Mouse (Mus musculus): ENCODE results near the gene Rere. TPM values are rescaled to one million over a fixed set of nuclear protein-coding genes. Genes with fewer than 3 reads are reported as not detected.

The Rere gene
- total RNA-seq (2012; rRNA removed), result 21.7 and 24.8 TPM in 2 replicates

DNA sequence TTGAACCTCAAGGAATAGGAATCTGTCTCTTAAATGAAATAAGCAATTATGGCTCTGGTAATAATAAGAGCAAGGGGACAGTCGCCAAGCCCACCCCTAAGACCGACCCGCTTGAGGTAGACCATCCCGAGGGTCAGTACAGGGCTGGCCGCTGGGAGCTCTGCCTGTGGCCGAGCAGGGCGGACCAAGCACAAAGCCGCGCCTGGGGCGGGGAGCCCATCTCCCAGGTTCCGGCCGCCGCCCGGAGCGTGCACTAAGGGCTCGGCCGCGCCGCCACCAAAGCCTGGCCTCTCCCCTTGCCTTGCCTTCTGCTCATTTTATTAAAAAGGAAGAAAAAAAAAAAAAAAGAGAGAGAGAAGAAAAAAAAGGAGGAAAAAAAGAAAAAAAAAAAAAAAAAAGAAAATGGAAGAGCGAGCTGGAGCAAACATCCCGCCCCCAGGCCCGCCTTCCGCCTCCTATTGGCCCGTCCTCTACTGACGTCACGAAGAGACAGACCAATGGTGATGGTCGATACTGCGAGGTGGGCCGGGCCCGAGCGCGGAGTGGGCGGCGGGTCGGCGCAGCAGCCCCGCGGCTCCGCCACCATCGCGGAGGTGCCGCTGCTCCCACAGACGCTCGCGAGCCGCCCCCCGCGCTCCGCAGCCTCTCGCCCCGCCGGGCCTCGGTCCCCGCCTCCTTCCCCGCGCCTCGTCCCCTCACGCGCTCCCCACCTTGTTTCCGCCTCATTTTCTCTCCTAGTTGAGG, at the start of gene Rere:
TSS of gene Rere (plus strand) at position 629 of the 744 bp plus-strand sequence.
- in situ Hi-C loops (cut with MboI; ENCODE audit: low sequenced_read_pairs in 2 of 2, unreplicated experiment in 2 of 2), result no loop called here
- TF ChIP-seq ZNF384 (IDR thresholded peaks at IDR 0.05; ENCODE audit: low read depth, low read length) (peak; percentile 97), ZC3H11A (IDR thresholded peaks at IDR 0.05; ENCODE audit: borderline replicate concordance, low read depth, low read length) (no peak), CHD2 (IDR thresholded peaks at IDR 0.05; ENCODE audit: low read depth, low read length) (peak; percentile 81)
- peak; percentile 92 for DNase-seq (ENCODE audit: low read depth, low spot score)

DNA sequence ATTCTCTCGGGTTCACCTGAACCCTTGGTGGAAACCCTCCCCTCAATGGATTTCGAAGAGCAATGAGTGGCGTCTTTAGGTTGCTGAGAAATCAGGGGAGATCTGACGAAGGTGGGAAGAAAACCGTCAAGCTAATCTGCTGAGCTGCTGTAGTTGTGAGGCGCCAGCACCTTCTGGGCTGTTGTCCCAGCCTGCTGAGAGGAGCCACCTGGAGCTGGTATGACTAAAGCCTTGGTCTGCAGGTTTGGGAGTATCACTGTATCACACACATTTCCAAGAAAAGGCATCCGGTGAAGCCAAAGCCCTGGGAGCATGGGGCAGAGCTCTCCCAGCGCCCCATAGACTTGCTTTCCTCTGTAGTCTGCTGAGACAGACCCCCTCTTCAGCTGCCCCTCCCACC, 49.6 kb upstream of the Rere start:
- Histone ChIP-seq H3K9ac (ENCODE audit: insufficient read depth, low read depth, low read length, poor library complexity, severe bottlenecking) (no peak overlapping the region), H3K27ac (ENCODE audit: insufficient read depth, low read depth, low read length, poor library complexity, severe bottlenecking) (no peak overlapping the region), H3K4me3 (ENCODE audit: insufficient read depth in 1 of 2, low read depth in 1 of 2, low read length in 2 of 2, poor library complexity in 1 of 2, severe bottlenecking in 1 of 2) (no peak overlapping the region), H3K4me1 (ENCODE audit: control insufficient read depth in 2 of 2, insufficient read depth in 2 of 2, low read length in 2 of 2, poor library complexity in 1 of 2) (peaks cover 19 to 22% of the 10 kb centered on the region in 2 experiments), H3K36me3 (ENCODE audit: control insufficient read depth, insufficient read depth, low read length, poor library complexity, severe bottlenecking) (no peaks in the 10 kb centered on the region), H3K9me3 (ENCODE audit: control insufficient read depth, insufficient read depth, low read depth, low read length) (no peaks in the 10 kb centered on the region)
- no peak for TF ChIP-seq MAFK (IDR thresholded peaks at IDR 0.05; ENCODE audit: insufficient read depth, low read depth, low read length)
- no peak for TF ChIP-seq ZC3H11A (IDR thresholded peaks at IDR 0.05; ENCODE audit: borderline replicate concordance, low read depth, low read length)
- TF ChIP-seq ZNF384 (IDR thresholded peaks at IDR 0.05; ENCODE audit: low read depth, low read length), result no peak
- no peak for DNase-seq (ENCODE audit: low read depth, low spot score)
- in situ Hi-C loops (cut with MboI; ENCODE audit: low sequenced_read_pairs in 2 of 2, unreplicated experiment in 2 of 2), result no loop called here

More for the DNA sequence above, at the start of gene Rere:
- no peaks in the 10 kb centered on the region for H3K36me3 ChIP-seq (ENCODE audit: control insufficient read depth, insufficient read depth, low read length, poor library complexity, severe bottlenecking)
- peak within 1 kb of the TSS; percentile 96 for H3K9ac ChIP-seq (ENCODE audit: insufficient read depth, low read depth, low read length, poor library complexity, severe bottlenecking)
- peak within 1 kb of the TSS; percentile 97 to 98 for H3K4me3 ChIP-seq (ENCODE audit: insufficient read depth in 1 of 2, low read depth in 1 of 2, low read length in 2 of 2, poor library complexity in 1 of 2, severe bottlenecking in 1 of 2)
- H3K27ac ChIP-seq (ENCODE audit: insufficient read depth, low read depth, low read length, poor library complexity, severe bottlenecking), result peak within 1 kb of the TSS; percentile 78
- H3K4me1 ChIP-seq (ENCODE audit: control insufficient read depth in 2 of 2, insufficient read depth in 2 of 2, low read length in 2 of 2, poor library complexity in 1 of 2), result peaks cover 6 to 7% of the 10 kb centered on the region in 2 experiments; a peak in 3 of 4 replicates
- H3K9me3 ChIP-seq (ENCODE audit: control insufficient read depth, insufficient read depth, low read depth, low read length), result no peaks in the 10 kb centered on the region

DNA sequence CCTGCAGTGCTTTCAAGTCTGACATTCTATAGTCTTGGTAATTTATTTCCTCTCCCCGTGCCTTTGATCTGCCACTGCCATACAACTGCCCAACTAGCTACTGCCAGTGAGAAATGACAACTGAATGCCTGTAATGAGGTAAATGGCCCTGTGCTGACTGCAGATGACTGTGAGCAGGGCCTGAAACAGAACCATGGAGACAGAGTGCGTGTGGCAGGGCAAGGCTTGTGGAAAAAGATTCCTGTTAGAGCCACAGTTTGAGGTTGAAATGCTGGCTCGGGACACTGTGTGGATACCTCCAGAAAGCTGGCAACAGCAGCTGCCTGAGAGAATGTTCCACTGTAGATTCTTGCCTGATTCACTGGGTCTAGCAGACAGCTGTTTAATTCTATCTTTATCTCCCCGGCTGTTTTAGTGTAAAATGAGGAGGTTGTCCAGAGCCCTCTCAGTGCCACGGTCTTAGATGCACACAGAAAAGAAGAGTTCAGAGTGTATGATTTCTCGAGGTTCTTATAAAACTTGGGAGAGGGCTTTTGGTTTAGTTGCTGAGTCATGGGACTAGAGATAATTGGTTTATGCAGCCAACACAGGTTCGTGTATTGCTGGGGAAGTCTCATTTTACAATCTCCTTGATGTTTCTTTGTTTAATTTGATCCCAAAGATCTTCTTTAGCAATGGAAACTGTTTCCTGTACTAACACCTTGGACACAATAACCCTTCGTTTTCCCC, 46.7 kb upstream of the Rere start:
- in situ Hi-C loops (cut with MboI; ENCODE audit: low sequenced_read_pairs in 2 of 2, unreplicated experiment in 2 of 2), result no loop called here
- no peak for DNase-seq (ENCODE audit: low read depth, low spot score)

DNA sequence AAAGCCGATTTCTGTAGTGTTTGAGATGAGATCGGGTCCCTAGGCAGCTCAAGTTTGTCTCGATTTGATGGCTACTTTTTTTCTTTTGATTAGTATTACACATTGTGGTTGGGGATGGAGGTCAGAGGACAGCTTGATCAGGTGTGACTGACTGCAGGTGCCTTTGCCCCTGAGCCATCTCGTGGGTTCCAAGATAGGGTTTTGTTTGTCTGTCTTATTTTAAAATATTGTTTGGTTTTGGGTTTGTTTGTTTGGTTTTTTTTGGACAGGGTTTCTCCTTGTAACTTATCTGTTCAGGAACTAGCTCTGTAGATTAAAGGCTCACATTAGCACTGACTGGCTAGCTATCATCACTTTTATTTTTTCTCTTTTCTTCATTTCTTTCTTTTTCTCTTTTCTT, 45.9 kb upstream of the Rere start:
- Histone ChIP-seq H3K4me1 (ENCODE audit: control insufficient read depth in 2 of 2, insufficient read depth in 2 of 2, low read length in 2 of 2, poor library complexity in 1 of 2) (peaks cover 10 to 17% of the 10 kb centered on the region in 2 experiments; a peak in 3 of 4 replicates), H3K9ac (ENCODE audit: insufficient read depth, low read depth, low read length, poor library complexity, severe bottlenecking) (no peak overlapping the region), H3K36me3 (ENCODE audit: control insufficient read depth, insufficient read depth, low read length, poor library complexity, severe bottlenecking) (peaks cover 28% of the 10 kb centered on the region), H3K4me3 (ENCODE audit: insufficient read depth in 1 of 2, low read depth in 1 of 2, low read length in 2 of 2, poor library complexity in 1 of 2, severe bottlenecking in 1 of 2) (no peak overlapping the region), H3K9me3 (ENCODE audit: control insufficient read depth, insufficient read depth, low read depth, low read length) (no peaks in the 10 kb centered on the region), H3K27ac (ENCODE audit: insufficient read depth, low read depth, low read length, poor library complexity, severe bottlenecking) (no peak overlapping the region; the same call in 1 of the 2 replicates)
- DNase-seq (ENCODE audit: low read depth, low spot score), result no peak
- no peak for TF ChIP-seq ZC3H11A (IDR thresholded peaks at IDR 0.05; ENCODE audit: borderline replicate concordance, low read depth, low read length)
- in situ Hi-C loops (cut with MboI; ENCODE audit: low sequenced_read_pairs in 2 of 2, unreplicated experiment in 2 of 2), result no loop called here

More for the DNA sequence above, 46.7 kb upstream of the Rere start:
- no peak for TF ChIP-seq CHD2 (IDR thresholded peaks at IDR 0.05; ENCODE audit: low read depth, low read length)
- TF ChIP-seq HCFC1 (IDR thresholded peaks at IDR 0.05; ENCODE audit: borderline replicate concordance, insufficient read depth, low read length), result no peak
- no peak for TF ChIP-seq MAFK (IDR thresholded peaks at IDR 0.05; ENCODE audit: insufficient read depth, low read depth, low read length)
- no peak for TF ChIP-seq ZNF384 (IDR thresholded peaks at IDR 0.05; ENCODE audit: low read depth, low read length)
- no peak for TF ChIP-seq ZC3H11A (IDR thresholded peaks at IDR 0.05; ENCODE audit: borderline replicate concordance, low read depth, low read length)
- Histone ChIP-seq H3K36me3 (ENCODE audit: control insufficient read depth, insufficient read depth, low read length, poor library complexity, severe bottlenecking) (peaks cover 22% of the 10 kb centered on the region), H3K4me3 (ENCODE audit: insufficient read depth in 1 of 2, low read depth in 1 of 2, low read length in 2 of 2, poor library complexity in 1 of 2, severe bottlenecking in 1 of 2) (no peak overlapping the region), H3K9ac (ENCODE audit: insufficient read depth, low read depth, low read length, poor library complexity, severe bottlenecking) (no peak overlapping the region), H3K27ac (ENCODE audit: insufficient read depth, low read depth, low read length, poor library complexity, severe bottlenecking) (no peak overlapping the region; the same call in 1 of the 2 replicates), H3K9me3 (ENCODE audit: control insufficient read depth, insufficient read depth, low read depth, low read length) (no peaks in the 10 kb centered on the region), H3K4me1 (ENCODE audit: control insufficient read depth in 2 of 2, insufficient read depth in 2 of 2, low read length in 2 of 2, poor library complexity in 1 of 2) (peaks cover 10 to 14% of the 10 kb centered on the region in 2 experiments; a peak in 3 of 4 replicates)
